Mouse (Mus musculus): Measurements from ENCODE around the gene Wsb2.
"Not testable (repeated sequence)": the region's sequence is repeated elsewhere in the genome, so short reads cannot be mapped to it uniquely, and the experiment has no call there.

Wsb2 gene

DNA sequence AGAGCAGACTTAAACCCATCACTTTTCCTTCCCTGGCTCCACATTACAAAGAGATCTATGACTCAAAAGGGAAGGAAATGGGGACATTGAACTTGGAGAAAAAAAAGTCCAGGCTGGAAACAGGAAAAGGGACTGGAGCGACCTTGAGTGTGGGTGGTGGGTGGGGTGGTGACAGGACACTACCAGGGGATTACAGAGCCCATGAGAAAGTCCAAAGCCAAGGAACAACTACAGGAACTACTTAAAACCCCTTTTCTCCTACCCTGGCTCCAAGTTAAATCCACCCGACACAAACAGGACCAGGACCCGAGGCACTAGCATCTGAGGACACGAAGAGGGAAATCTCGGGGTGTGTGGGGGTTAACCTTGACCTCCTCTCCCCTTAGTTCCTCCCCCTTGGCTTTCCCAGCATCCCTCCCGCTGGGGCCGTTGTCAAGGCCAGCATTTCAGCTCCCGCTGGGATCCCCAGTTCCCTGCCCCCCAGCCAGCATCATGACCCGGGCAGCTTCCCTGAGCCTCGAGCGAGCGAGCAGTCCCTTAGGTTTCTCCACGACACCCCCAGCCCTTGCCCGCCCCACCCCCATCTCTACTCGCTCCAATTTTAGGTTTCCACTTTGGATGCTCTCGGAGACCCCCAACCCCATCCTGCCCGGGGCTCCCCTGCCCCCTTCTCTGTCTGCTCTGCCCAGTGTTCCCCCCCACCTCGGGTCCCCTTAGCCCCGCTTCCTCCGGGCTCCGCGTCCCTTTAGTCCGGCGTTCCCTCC lies 557 bp upstream of the Wsb2 start:
- no peak for DNase-seq (ENCODE audit: low spot score in 2 of 2)

DNA sequence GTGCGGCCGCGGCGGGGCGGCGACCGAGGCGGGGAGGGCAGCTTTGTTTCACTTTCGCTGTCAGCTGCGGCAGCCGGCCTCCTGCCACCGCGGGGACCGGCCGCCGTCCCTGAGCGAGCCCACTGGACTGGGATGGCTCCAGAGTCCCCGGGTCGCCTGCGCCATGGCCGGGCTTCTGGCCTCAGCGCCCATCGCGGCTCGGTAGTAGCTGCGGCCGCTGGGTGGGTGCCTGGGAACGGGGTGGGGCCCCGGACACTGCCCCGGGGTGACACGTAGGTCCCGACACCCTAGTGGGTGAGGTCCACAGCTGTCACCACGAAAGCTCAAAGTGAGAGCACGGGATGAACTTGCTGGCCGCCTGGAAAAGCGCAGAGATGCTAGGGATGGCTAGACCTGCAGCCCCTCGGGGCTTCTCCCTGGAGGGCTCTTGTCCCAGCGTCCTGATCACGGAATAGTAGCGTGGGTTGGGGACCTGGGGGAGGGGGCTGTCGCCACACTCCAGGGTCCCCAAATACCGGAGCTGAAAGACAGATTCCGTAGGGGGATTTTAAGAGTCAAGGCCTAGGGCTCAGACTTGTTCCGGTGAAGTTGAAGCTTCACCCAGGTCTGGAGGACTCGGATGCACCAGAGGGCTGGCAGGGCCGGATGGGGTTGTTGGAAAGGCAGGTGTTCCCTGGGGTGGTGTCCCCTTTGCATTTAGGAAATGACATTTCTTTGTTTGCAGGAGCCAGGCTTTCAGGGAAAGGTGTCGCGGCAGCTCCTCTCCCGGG lies 559 bp downstream of the Wsb2 start:
- no peak for DNase-seq (ENCODE audit: low spot score in 2 of 2)

DNA sequence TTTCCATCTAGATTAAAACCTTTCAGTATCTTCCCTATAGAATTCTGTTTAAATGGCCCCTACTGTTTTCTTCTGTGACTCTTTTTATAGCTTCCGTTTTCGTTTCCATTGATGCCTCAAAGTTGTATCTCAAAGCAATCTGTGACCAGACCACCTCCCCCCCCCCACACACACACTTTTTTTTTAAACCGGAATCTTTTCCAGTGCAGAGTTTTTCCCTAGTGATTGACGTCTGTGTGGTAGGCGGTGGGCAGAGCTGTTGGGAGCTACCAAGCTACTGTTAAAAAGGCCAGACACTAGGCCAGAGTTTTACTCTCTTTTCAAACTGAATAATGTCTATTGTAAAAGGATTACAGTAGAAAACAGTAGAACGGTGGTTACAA lies 1.1 kb downstream of the Wsb2 start:
- DNase-seq (ENCODE audit: low spot score in 2 of 2): no peak

DNA sequence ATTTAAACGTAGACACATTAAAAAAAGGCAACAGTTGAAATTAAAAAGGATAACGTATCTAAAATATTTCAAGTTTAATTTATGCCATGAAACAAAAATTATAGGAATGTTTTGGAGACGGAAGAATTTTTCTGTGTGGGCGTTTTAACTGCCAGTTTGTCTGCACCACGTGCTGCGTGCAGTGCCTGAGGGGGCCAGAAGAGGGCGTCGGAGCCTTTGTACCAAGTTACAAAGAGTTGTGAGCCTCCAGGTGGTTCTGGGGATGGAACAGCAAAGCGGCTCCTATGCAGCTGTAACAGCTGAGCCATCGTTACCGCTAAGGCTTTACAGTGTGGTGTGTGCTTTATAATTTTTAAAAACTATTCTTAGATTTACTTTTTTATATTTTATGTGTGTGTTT lies 1.6 kb downstream of the Wsb2 start:
- DNase-seq (ENCODE audit: low spot score in 2 of 2): peak in 1 of 2 experiments; percentile 86

DNA sequence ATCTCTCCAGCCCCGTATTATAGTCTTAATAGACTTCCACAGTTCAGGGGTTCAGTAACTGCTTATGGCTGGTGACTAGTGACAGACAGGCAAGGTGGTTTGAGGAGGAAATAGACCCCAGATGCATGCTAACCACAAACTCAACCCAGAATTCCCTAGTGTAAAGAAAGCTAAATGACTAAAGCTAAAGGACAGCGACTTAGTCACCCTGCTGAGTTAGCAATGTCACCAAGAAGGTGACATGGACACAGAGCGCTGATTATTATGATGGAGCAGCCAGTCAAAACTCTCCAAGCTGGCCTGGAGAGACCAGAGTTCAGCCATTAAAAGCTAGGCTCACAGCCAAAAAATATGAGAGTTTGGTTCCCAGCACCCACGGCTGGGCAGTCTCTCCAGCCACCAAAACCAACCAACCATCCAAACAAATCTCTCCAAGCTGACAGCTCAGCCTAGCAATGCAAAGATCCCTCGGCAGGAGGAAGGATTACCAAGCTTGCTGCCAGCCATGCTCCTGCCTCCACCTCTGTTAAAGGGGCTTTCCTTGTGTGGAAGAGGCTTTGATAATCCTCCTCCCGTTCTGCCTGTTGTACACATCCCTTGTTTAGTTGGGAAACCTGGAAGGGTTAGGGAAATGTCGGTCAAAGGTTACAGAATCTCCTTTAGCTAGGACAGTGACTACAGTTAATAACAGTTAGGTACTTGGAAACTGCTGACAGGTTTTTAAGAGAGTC lies 2.6 kb downstream of the Wsb2 start:
- no peak for DNase-seq (ENCODE audit: low spot score in 2 of 2)

DNA sequence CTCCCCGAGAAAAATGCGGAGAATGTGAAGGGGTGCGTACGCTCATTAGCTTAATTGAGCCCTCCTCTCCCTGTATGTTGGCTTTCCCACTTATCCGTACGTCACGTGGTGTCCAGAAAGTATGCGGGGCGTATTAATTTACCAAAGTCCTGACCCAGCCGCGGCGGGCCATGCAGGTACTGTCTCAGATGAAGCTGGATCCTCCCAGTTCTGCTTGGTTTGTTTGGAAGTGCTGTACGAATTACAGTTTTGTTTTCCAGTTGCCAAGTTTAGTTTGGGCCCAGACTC lies 3.1 kb downstream of the Wsb2 start:
- no peak for DNase-seq (ENCODE audit: low spot score in 2 of 2)

DNA sequence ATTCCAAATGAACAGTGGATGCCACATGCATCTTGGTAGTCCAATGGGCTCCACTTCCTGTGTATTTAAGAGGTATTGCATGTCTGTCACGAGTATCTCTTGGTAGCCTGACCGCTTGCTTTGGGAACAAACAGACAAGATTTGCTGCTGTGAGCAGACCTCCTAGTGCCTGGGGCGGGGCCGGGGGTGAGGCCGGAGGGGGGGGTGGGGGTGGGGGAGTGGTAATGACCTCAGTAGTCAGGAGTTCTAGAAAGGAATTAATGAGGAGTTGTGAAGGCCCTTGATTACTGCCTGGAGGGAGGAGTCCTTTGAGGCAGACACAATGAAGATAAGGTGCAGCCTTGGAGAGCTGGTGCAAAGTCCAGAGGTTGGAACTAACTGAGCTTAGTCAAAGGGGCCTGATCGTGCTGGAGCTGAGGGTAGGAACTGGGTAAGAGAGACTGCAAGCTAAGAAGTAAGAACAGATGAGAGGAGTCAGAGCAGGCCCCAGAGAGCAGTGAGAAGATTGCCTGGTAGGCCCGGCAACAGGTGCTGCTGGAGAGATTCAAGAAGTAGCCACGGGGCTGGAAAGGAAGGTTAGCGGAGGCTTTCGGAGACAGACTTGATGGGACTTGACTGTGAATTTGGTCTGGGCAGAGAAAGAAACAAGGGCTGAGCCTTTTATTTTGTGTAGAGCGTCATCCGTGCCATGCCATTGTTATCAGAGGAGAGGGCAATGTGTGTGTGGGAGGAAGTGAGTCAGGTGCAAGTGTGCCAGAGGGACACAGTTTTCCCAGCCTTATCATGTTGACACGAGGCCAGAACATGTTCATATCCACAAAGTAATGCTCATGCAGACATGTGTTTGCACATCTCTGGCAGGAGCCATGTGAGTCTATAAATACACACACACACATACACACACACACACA lies 3.8 kb downstream of the Wsb2 start:
- DNase-seq (ENCODE audit: low spot score in 2 of 2): no peak

DNA sequence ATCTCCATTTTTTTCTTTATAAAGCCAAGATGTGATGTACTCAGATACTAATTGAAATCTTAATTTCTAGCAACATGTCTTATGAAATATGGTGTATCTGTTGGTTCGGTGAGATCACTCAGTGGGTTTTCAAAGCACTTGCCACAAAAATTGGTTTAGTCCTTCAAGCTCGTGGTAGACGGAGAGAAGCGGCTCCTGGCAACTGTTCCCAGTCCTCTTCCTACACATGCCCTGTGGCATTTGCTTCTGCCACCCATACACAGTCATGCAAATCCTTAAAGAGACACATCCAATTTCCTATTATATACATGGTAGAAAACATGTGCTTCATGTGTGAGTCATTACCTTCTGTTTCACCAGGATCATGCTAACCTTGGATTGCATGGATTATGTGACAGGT lies 4.5 kb downstream of the Wsb2 start:
- no peak for DNase-seq (ENCODE audit: low spot score in 2 of 2)

DNA sequence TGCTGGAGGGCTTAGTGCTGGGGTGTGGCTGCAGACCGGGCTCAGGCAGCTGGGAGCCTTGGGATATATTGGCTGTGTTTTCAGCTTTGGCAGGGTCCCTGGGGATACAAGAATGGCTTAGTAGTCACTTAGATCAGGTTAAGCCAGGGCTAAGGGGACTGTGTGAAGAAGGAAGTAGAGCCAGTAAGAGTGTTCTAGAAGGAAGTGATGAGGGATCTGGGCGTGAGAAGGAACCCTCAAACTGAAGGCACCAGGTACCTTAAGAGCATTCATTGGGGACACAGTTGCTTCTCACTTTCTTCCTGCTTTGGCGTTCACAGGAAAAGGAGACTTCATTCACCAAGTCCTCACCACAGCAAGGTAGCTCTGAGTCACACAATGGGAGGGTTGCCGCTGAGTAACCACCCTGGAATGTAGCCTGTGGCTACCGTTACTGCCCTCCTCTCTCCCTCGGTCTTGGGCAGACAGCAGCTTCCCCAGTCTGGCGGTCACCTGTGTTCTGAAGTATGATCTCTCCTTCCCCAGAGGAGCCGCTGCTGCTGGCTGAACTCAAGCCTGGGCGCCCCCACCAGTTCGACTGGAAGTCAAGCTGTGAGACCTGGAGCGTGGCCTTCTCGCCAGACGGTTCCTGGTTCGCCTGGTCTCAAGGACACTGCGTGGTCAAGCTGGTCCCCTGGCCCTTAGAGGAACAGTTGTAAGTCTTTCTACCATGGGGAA lies 6.1 kb downstream of the Wsb2 start:
- no peak for DNase-seq (ENCODE audit: low spot score in 2 of 2)

DNA sequence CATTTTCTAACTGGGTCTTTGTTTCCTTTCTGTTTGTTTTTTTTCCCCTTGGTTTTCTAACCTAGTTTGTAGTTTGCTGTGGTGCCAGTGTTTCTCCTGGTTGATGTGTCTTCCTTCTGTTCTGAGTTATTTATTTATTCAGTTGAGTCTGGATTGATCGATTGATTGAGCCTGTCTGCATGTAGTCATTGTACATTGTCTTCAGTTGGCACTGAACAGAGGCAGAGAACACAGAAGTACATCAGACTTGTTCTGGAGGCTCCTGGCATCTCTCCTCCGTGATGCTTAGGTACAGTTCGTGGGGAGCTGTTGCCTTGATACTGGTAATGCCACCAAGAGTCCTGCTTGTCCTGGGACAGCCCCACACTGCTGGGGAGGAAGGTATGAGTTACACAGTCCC lies 7.7 kb downstream of the Wsb2 start:
- DNase-seq (ENCODE audit: low spot score in 2 of 2): no peak

DNA sequence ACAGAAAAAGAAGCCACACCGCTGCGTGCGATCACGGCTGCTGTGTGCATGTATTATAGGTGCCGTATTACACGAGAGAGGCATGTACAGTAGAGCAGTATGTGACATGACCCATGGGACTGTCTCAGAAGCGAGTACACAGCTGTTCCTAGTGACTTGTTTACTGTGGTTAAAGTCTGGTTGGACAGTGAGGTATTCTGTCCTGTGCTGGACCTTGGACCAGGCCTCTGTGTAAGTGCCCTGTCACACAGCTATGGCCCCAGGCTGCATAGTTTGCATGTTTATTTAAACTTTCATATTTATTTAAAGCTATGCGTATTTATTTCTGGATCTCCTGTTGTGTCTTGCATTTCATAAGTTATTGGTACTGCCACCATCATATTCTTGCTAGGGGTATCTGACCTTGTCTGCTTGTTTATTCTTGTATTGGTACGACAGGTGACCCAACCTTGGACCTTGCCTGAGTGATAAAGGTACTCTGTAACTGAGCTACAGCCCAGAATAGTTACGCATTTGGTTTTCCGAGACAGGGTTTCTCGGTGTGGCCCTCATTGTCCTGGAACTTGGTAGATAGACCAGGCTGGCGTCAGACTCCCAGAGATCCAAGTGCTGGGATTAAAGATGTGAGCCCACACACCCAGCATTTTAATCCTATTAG lies 8.9 kb downstream of the Wsb2 start:
- DNase-seq (ENCODE audit: low spot score in 2 of 2): no peak

DNA sequence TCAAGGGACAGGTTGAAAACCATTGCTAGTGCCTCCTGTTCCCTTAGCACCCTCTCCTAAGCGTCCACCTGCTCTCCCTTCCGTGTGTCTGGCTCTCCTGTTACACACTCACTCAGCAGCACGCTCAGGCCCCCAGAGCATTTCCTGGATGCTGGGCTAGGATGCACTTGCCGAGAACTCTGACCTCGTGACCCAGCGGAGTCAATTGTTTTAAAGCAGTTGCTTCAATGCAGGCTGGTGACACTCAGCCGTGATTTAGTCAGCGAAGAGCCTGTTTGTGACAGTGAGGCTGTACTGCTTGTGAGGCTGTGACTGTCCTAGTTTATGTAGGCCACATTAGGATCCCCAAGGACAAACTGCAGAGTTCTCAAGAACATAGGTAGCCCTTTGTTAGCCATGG lies 10.1 kb downstream of the Wsb2 start:
- no peak for DNase-seq (ENCODE audit: low spot score in 2 of 2)

DNA sequence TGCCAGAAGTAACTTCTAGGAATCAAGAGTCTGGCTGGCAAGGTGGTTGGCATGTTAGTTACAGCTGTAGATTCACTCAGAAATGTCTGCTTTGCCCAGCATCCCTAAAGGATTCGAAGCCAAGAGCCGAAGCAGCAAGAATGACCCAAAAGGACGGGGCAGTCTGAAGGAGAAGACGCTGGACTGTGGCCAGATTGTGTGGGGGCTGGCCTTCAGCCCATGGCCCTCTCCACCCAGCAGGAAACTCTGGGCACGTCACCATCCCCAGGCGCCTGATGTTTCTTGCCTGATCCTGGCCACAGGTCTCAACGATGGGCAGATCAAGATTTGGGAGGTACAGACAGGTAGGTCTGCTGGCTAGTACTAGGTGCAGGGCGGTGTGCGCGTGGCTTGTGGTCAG lies 13.5 kb downstream of the Wsb2 start:
- DNase-seq (ENCODE audit: low spot score in 2 of 2): no peak

DNA sequence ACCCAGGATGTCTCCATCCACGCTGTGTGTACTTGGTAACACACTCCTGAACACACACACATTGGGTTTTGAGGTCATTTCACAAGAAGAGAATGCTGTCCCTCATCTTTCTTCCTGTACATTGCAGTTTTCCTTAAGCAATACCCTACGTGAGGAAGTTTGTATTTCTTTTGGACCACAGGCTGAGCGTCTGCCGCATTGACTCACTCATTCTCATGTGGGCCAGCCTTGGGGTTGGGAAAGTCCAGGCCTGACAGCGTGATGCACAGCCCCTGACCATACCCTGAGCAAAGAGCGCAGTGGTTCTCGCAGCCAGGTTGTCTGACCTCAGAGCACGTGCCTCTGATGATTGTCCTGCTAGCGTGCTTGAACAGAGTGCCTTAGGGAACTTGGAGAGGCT lies 16.3 kb downstream of the Wsb2 start:
- DNase-seq (ENCODE audit: low spot score in 2 of 2): no peak

DNA sequence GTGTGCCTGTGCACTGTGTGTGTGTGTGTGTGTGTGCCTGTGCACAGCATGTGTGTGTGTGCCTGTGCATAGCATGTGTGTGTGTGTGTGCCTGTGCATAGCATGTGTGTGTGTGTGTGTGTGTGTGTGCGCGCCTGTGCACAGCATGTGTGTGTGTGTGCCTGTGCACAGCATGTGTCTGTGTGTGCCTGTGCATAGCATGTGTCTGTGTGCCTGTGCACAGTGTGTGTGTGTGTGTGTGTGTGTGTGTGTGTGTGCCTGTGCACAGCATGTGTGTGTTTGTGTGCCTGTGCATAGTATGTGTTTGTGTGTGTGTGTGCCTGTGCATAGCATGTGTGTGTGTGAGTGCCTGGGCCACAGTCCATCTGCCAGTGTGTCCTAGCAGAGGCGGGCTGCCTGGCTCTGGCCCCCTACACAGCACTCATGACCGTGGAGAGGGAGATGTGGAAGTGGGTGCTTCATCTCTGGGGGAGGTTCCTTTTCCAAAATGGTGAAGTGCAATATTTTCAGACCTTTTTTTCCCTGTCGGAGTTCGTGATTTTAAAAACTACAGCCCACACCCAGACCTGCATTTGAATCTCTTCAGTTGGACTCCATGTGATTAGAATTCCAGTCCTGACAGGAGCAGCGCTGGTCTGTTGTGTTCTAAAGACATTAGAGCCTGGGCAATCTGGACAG lies 17.4 kb downstream of the Wsb2 start:
- no peak for DNase-seq (ENCODE audit: low spot score in 2 of 2)

DNA sequence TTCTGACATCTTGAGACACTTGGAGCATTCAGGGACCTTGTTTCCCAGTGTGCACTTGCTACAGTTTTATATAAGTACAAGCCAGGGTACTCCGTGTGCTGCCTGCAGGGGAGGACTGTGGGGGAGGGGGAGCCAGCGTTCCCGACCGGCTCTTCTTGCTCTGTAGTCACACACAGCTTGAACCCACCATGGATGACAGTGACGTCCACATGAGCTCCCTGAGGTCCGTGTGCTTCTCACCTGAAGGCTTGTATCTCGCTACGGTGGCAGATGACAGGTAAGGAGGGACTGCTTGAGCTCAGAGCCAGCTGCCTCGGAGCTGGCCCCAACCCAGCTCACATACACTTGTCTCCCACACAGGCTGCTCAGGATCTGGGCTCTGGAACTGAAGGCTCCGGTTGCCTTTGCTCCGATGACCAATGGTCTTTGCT lies 19.2 kb downstream of the Wsb2 start:
- DNase-seq (ENCODE audit: low spot score in 2 of 2): peak in 1 of 2 experiments; percentile 53

DNA sequence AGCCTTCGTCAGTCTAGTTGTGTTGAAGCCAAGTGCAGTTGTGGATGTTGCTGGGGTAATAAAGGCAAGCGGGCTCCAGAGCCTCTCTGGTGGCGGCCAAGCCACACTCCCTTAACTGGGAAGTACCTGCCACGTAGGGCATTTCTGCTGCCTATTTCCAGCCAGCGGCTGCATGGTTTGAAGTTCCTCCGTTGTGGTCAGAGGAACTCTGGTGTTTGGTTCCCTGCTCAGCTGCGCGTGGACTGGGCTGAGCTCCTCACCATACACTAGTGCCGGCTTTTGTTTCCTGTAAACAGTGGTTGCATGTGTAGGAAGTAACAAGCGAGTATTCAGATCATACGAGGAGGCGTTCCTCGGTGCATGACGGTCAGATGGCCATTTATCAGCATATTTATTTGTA lies 20.6 kb downstream of the Wsb2 start:
- DNase-seq (ENCODE audit: low spot score in 2 of 2): not testable (repeated sequence)

DNA sequence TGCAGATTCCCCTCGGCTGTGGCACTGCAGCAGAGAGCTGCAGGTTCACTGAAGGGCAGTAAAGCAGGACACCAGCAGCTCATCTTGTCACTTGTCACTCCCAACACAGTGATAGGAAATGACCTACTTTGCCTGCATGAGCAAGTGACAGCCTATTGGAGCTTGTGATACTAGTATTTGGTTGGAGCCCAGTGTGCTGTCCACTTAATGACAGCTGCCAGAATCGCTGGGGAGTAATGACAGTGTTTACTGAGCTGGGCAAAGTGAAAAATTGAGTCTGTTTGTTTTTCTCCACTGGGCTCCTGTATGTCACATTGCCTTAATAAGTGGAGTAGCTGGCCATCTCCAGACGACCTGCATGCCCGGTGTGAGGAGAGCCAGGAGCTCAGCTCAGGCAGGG lies 23.1 kb downstream of the Wsb2 start:
- no peak for DNase-seq (ENCODE audit: low spot score in 2 of 2)

DNA sequence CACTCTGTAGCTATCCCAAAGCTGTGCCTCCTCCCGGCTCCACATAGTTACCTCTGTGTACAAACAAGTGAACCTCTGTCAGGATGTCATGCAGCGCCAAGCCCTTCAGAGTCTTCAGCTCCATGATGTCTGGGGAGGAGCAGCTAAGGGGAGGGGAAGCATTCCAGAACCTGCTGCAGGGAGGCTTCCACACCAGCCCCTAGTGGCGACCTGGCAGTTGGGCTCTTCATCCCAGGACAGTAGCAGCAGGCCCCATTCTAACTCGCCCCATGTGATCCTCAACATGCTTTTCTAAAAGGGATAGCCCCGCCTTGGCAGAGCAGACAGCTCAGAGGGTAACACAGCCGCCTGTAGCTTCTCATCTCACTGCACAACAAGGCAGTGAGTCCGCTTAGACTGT lies 24.7 kb downstream of the Wsb2 start:
- no peak for DNase-seq (ENCODE audit: low spot score in 2 of 2)

DNA sequence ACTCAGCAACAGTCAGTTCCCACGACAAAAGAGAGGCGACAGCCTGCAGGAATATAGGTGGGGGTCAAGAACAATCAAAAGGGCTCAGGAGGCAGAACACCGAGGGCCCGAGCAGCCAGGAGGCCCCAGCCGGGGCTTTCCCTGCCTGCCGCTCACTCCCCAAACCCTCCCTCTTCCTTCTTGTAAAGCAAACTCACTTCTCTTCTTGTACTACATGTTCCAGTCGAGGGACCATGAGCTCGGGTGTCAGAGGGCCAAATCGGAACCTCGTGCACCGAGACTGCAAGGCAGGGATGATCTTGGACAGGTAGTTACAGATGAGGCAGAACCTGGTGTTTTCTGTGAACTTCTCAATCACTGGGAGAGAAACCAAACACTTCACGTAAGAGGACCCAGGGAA lies 26.1 kb downstream of the Wsb2 start:
- no peak for DNase-seq (ENCODE audit: low spot score in 2 of 2)
